Mouse (Mus musculus): ENCODE data around the gene Ncapg2. TPM values are rescaled to one million over a fixed set of nuclear protein-coding genes. Genes with fewer than 3 reads are reported as not detected.

Ncapg2 gene
- polyA plus RNA-seq, 1 experiment from 2014 or later, result 57.5 TPM

GRCm38 (mm10) chr12:116486404-116486730 is 81.2 kb downstream of the Ncapg2 start:
- ATAC-seq (ENCODE audit: low FRiP score), result no peak
- peaks cover 17% of the 10 kb centered on the region for H3K4me1 ChIP-seq
- H3K9me3 ChIP-seq, result no peaks in the 10 kb centered on the region
- 2% methylated on average over 10 of the region's 10 CpGs for WGBS
- H3K27me3 ChIP-seq, result peaks cover 29% of the 10 kb centered on the region
- peak overlapping the region; percentile 85; the same call in 1 of the 2 replicates for H3K27ac ChIP-seq
- H3K9ac ChIP-seq, result peak overlapping the region; percentile 66
- H3K4me3 ChIP-seq (replicated peaks), result peak overlapping the region; percentile 74
- H3K4me2 ChIP-seq, result peak overlapping the region; percentile 95
- H3K36me3 ChIP-seq (replicated peaks), result no peaks in the 10 kb centered on the region

- Histone ChIP-seq H3K27ac (no peak overlapping the region), H3K36me3 (replicated peaks) (no peaks in the 10 kb centered on the region), H3K4me1 (peaks cover 17% of the 10 kb centered on the region), H3K9me3 (no peaks in the 10 kb centered on the region), H3K4me3 (replicated peaks) (no peak overlapping the region), H3K27me3 (peaks cover 29% of the 10 kb centered on the region), H3K9ac (no peak overlapping the region), H3K4me2 (no peak overlapping the region)
- no peak for ATAC-seq (ENCODE audit: low FRiP score)
- 75% methylated on average over 8 of the region's 8 CpGs for WGBS
These were observed 83.6 kb downstream of the Ncapg2 start for GRCm38 (mm10) chr12:116488836-116489235.

- H3K27me3 ChIP-seq, result peaks cover 20% of the 10 kb centered on the region
- WGBS, result 93% methylated on average over 5 of the region's 5 CpGs
- H3K36me3 ChIP-seq (replicated peaks), result no peaks in the 10 kb centered on the region
- no peak overlapping the region for H3K4me3 ChIP-seq (replicated peaks)
- H3K9ac ChIP-seq, result no peak overlapping the region
- no peak overlapping the region for H3K4me2 ChIP-seq
- peaks cover 12% of the 10 kb centered on the region for H3K4me1 ChIP-seq
- no peak overlapping the region for H3K27ac ChIP-seq
- no peaks in the 10 kb centered on the region for H3K9me3 ChIP-seq
- ATAC-seq (ENCODE audit: low FRiP score), result no peak
These were observed 85.6 kb downstream of the Ncapg2 start for GRCm38 (mm10) chr12:116490575-116491356.

GRCm38 (mm10) chr12:116498666-116499065 is 93.5 kb downstream of the Ncapg2 start:
- no peak overlapping the region for H3K4me2 ChIP-seq
- H3K27me3 ChIP-seq, result no peaks in the 10 kb centered on the region
- no peaks in the 10 kb centered on the region for H3K36me3 ChIP-seq (replicated peaks)
- no peaks in the 10 kb centered on the region for H3K9me3 ChIP-seq
- H3K4me3 ChIP-seq (replicated peaks), result no peak overlapping the region
- no peak overlapping the region for H3K27ac ChIP-seq
- H3K4me1 ChIP-seq, result no peaks in the 10 kb centered on the region
- ATAC-seq (ENCODE audit: low FRiP score), result no peak
- no peak overlapping the region for H3K9ac ChIP-seq

GRCm38 (mm10) chr12:116500652-116501051 is 95.5 kb downstream of the Ncapg2 start:
- no peak for ATAC-seq (ENCODE audit: low FRiP score)

GRCm38 (mm10) chr12:116512482-116512881 is 107.3 kb downstream of the Ncapg2 start:
- Histone ChIP-seq H3K27me3 (no peaks in the 10 kb centered on the region), H3K36me3 (replicated peaks) (no peaks in the 10 kb centered on the region), H3K4me2 (no peak overlapping the region), H3K9me3 (no peaks in the 10 kb centered on the region), H3K27ac (no peak overlapping the region), H3K4me3 (replicated peaks) (no peak overlapping the region), H3K4me1 (no peaks in the 10 kb centered on the region), H3K9ac (no peak overlapping the region)
- no peak for ATAC-seq (ENCODE audit: low FRiP score)
- WGBS, result 82% methylated on average over 1 of the region's 1 CpGs

More at GRCm38 (mm10) chr12:116500652-116501051, 95.5 kb downstream of the Ncapg2 start:
- Histone ChIP-seq H3K36me3 (replicated peaks) (no peaks in the 10 kb centered on the region), H3K27me3 (no peaks in the 10 kb centered on the region), H3K4me2 (no peak overlapping the region), H3K9me3 (no peaks in the 10 kb centered on the region), H3K9ac (no peak overlapping the region), H3K27ac (no peak overlapping the region), H3K4me3 (replicated peaks) (no peak overlapping the region), H3K4me1 (no peaks in the 10 kb centered on the region)
- WGBS, result 92% methylated on average over 11 of the region's 11 CpGs

Other genes with a start within 250 kb of the Ncapg2 start
- gene Wdr60, start 142.4 kb upstream of the Ncapg2 start, polyA plus RNA-seq (2016; fragmentation: Nextera tagmentation; extraction: Ambion mirVana), result 20.3 and 21.7 TPM in 2 replicates
- gene Gm11027, start 130.0 kb upstream of the Ncapg2 start, polyA plus RNA-seq (2016; fragmentation: Nextera tagmentation; extraction: Ambion mirVana), result not detected in 2 replicates
- 17.2 and 17.3 TPM in 2 replicates for gene Esyt2, start 124.2 kb upstream of the Ncapg2 start, polyA plus RNA-seq (2016; fragmentation: Nextera tagmentation; extraction: Ambion mirVana)
- gene Ptprn2, start 80.3 kb downstream of the Ncapg2 start, polyA plus RNA-seq (2016; fragmentation: Nextera tagmentation; extraction: Ambion mirVana), result 7.8 and 8.8 TPM in 2 replicates